Mouse (Mus musculus) small intestine, adult 2 months (tissue): ENCODE data around the gene Hbb-bh1.

Experiments
- CTCF ChIP-seq: fragments of 200-500 bp; IDR thresholded peaks from 2 replicates; pipeline ENCODE4 v1.5.1; 2012; ENCODE audit warnings: low read depth, mild to moderate bottlenecking, control low read depth, inconsistent platforms, low read length, moderate library complexity, mixed read lengths; ENCODE audit not compliant: insufficient replicate concordance, insufficient read length; ENCODE audit errors: extremely low read depth
- POLR2A ChIP-seq: fragments of 200-500 bp; IDR thresholded peaks from 2 replicates; pipeline ENCODE4 v1.6.1; 2012; ENCODE audit warnings: low read depth, mild to moderate bottlenecking, control low read depth, inconsistent platforms, low read length, moderate library complexity

DNA sequence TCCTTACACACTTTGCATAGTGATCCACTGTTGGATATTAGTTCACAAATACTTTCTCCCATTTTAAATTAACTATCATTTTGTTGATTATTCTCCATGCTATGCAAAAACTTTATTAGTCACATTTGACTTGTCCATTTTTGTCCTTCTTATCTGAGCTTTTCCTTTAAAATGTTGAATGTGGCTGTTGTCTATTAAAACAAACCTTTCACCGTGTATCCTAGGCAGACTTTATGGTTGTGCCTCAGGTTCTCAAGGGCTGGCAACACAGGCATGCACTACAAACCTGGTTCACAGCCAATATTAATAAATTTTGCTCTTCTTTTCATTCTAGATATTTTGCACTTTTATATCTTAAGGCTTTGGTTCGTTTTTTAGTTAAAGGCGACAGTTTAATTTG lies 32.2 kb downstream of the Hbb-bh1 start:
- TF ChIP-seq CTCF (no peak), POLR2A (no peak)
